Mouse (Mus musculus): ENCODE results near the gene Nubp1. TPM values are rescaled to one million over a fixed set of nuclear protein-coding genes. Genes with fewer than 3 reads are reported as not detected.
A peak's percentile ranks its signal among the peaks of the same experiment; 100 is the strongest.

Gene Nubp1
- polyA plus RNA-seq, 1 experiment from 2014 or later: 46.3 TPM

DNA sequence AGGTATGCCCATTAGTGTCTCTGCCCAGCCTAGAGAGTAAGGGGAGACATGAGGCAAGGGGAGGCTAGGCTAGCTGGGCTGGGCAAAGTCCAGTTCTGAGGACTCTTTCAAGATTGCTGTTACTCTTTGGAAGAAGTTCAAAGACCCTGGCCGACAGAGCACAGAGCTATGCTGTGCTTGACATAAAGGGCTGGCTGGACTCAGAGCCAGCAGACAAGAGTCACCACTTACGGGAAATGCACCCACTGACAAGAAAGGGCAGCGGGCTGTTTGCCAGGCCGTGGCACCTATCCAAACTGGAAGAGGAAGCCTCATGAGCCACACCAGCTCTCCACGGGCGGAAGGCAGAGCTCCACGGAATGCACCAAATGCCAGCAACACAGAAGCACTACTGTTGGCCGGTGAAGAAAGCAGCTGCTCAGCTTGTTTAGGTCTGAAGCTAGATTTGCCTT lies 40.7 kb downstream of the Nubp1 start:
- ATAC-seq: peak; percentile 94
- Histone ChIP-seq H3K9me3 (ENCODE audit: control insufficient read depth, low read length) (no peaks in the 10 kb centered on the region), H3K4me2 (ENCODE audit: low read length) (no peak overlapping the region), H3K4me3 (ENCODE audit: low read length) (no peak overlapping the region), H3K4me1 (ENCODE audit: control insufficient read depth, insufficient read depth, low read depth, low read length) (peaks cover 5% of the 10 kb centered on the region), H3K36me3 (ENCODE audit: control insufficient read depth, insufficient read depth, low read length) (no peaks in the 10 kb centered on the region), H3K27ac (ENCODE audit: low read depth, low read length) (no peak overlapping the region), H3K9ac (ENCODE audit: low read depth, low read length) (no peak overlapping the region), H3K27me3 (replicated peaks; ENCODE audit: control insufficient read depth, insufficient read depth, low read length) (no peaks in the 10 kb centered on the region)
- WGBS: 56% methylated on average over 8 of the region's 8 CpGs

DNA sequence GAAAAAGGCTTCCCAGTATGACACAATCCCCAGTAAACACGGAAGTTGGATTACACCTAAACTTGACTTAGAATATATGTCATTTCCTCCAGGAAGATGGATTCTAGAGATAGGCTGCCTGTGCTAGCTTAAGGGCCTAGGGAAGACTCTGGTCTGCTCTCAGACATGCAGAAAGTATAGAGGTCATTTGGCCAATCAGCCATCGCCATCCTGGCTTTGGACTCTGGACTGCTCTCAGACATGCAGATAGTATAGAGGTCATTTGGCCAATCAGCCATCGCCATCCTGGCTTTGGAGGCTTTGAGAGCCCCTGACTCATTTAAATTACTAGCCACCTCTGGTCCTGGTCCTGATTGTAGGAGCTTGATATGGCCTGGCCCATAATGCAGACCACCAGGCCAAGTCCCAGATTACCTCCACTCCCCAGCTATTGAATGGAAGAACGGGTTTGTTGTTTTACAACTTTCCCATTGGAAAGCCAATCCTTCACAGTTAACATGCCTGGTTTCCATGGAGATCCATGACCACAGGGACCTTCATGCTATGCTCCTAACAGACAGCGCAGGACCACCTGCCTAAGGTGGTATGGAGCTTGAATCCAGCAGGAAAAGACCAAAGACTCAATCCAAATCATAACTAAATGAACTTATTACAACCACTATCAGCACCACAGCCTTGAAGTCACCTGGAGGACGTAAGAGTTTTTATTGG lies 42.3 kb downstream of the Nubp1 start:
- H3K9ac ChIP-seq (ENCODE audit: low read depth, low read length): no peak overlapping the region
- H3K36me3 ChIP-seq (ENCODE audit: control insufficient read depth, insufficient read depth, low read length): no peaks in the 10 kb centered on the region
- no peaks in the 10 kb centered on the region for H3K4me1 ChIP-seq (ENCODE audit: control insufficient read depth, insufficient read depth, low read depth, low read length)
- WGBS: 79% methylated on average over 6 of the region's 6 CpGs
- H3K4me2 ChIP-seq (ENCODE audit: low read length): no peak overlapping the region
- ATAC-seq: no peak
- no peaks in the 10 kb centered on the region for H3K27me3 ChIP-seq (replicated peaks; ENCODE audit: control insufficient read depth, insufficient read depth, low read length)
- H3K4me3 ChIP-seq (ENCODE audit: low read length): no peak overlapping the region
- no peak overlapping the region for H3K27ac ChIP-seq (ENCODE audit: low read depth, low read length)
- H3K9me3 ChIP-seq (ENCODE audit: control insufficient read depth, low read length): no peaks in the 10 kb centered on the region

DNA sequence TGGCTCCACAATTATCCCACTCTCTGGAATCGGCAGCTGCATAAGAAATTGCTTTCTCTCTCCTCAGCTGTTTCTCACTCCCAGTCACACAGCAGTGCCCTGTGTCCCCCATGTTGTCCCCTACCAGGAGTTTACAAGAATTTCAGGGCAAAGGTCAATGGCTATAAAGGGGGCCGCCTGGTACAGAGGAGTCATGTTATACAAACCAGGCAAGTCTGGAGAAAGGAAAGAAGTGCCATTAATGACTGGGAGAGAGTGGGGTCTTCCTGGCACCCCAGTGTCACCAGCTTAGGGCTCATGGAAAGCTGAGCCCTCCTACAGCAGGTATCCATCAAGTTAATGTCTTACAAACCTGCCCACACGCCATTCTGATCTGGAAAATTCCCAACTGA lies 42.8 kb downstream of the Nubp1 start:
- WGBS: 39% methylated on average over 3 of the region's 3 CpGs
- no peak for ATAC-seq
- Histone ChIP-seq H3K9me3 (ENCODE audit: control insufficient read depth, low read length) (no peaks in the 10 kb centered on the region), H3K9ac (ENCODE audit: low read depth, low read length) (no peak overlapping the region), H3K27ac (ENCODE audit: low read depth, low read length) (no peak overlapping the region), H3K4me2 (ENCODE audit: low read length) (no peak overlapping the region), H3K4me1 (ENCODE audit: control insufficient read depth, insufficient read depth, low read depth, low read length) (no peaks in the 10 kb centered on the region), H3K4me3 (ENCODE audit: low read length) (no peak overlapping the region), H3K27me3 (replicated peaks; ENCODE audit: control insufficient read depth, insufficient read depth, low read length) (no peaks in the 10 kb centered on the region), H3K36me3 (ENCODE audit: control insufficient read depth, insufficient read depth, low read length) (no peaks in the 10 kb centered on the region)

DNA sequence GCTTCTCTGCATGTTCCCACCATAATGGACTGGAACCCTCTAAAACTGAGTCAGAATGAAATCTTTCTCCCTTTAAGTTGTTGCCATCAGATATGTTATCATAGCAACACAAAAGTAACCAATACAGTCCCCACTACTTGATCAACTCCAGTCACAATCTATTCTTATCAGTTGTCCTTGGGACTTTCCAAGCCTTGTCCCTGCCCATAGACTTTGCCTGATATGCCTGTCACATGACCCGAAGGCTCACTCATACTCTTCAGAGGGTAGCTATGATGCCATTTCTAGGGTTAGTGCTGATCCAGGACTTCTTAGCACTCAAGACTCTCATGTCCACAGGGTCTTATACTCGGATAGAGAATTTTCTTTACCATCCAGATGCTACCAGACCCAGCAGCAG lies 48.4 kb downstream of the Nubp1 start:
- H3K9ac ChIP-seq (ENCODE audit: low read depth, low read length): no peak overlapping the region
- H3K36me3 ChIP-seq (ENCODE audit: control insufficient read depth, insufficient read depth, low read length): no peaks in the 10 kb centered on the region
- H3K4me1 ChIP-seq (ENCODE audit: control insufficient read depth, insufficient read depth, low read depth, low read length): no peaks in the 10 kb centered on the region
- no peak overlapping the region for H3K4me2 ChIP-seq (ENCODE audit: low read length)
- H3K9me3 ChIP-seq (ENCODE audit: control insufficient read depth, low read length): no peaks in the 10 kb centered on the region
- H3K4me3 ChIP-seq (ENCODE audit: low read length): no peak overlapping the region
- no peak for ATAC-seq
- no peak overlapping the region for H3K27ac ChIP-seq (ENCODE audit: low read depth, low read length)
- whole genome bisulfite sequencing: 82% methylated on average over 2 of the region's 2 CpGs
- H3K27me3 ChIP-seq (replicated peaks; ENCODE audit: control insufficient read depth, insufficient read depth, low read length): no peaks in the 10 kb centered on the region

DNA sequence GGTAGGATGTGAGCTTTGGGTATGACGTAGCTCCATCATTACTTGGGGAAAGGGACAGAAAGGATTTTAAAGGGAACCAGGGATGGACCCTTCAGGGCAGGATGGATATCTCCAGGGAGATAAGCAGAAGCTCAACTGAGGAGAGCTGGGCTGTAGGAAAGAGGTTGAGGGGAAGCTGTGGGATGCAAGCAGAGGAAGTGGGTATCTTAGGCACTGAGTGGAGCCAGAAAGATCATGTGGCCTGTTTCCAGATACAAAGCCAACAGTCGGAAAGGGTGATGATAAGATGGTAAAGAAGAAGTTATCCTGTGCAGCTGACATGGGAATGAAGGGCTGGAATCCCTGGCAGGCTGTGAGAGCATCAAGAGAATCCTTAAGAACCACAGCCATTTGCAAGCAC lies 49.4 kb downstream of the Nubp1 start:
- no peaks in the 10 kb centered on the region for H3K36me3 ChIP-seq (ENCODE audit: control insufficient read depth, insufficient read depth, low read length)
- H3K4me3 ChIP-seq (ENCODE audit: low read length): no peak overlapping the region
- H3K27me3 ChIP-seq (replicated peaks; ENCODE audit: control insufficient read depth, insufficient read depth, low read length): no peaks in the 10 kb centered on the region
- no peaks in the 10 kb centered on the region for H3K4me1 ChIP-seq (ENCODE audit: control insufficient read depth, insufficient read depth, low read depth, low read length)
- H3K9ac ChIP-seq (ENCODE audit: low read depth, low read length): no peak overlapping the region
- 90% methylated on average over 2 of the region's 2 CpGs for WGBS
- no peak overlapping the region for H3K4me2 ChIP-seq (ENCODE audit: low read length)
- H3K27ac ChIP-seq (ENCODE audit: low read depth, low read length): no peak overlapping the region
- no peaks in the 10 kb centered on the region for H3K9me3 ChIP-seq (ENCODE audit: control insufficient read depth, low read length)
- ATAC-seq: no peak

DNA sequence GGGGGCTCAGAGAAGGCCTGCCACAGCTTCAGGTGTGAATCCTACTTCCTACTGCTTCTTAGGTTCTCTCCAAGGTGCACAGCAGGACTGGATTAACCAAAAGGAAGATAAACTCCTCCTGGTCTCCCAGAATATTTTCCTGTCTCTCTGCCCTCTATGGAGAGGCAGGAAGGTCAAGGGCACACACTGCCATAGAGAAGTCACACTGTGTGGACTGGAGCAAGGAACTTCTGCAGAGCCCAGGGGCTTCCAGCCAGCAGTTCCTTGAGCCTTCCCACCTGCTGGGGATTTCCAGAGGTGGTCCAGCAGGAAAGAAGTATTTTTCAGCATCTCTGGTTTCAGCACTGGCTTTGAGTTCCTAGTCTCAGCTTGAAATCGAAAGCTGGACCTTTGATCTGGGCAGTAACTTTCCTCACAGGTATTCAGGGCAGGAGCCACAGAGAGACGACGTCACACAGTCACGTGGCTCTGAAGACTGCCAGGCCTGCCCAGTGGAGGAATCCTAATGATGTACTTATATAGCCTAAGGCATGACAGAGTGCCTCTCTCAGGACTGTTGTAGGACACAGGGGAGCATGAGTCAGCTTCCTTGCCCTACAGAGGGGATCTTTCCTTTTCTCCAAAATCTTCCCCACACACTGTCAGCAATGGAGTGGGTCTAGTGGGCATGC lies 53.4 kb downstream of the Nubp1 start:
- Histone ChIP-seq H3K4me3 (ENCODE audit: low read length) (no peak overlapping the region), H3K9ac (ENCODE audit: low read depth, low read length) (no peak overlapping the region), H3K27ac (ENCODE audit: low read depth, low read length) (no peak overlapping the region), H3K27me3 (replicated peaks; ENCODE audit: control insufficient read depth, insufficient read depth, low read length) (no peaks in the 10 kb centered on the region), H3K4me1 (ENCODE audit: control insufficient read depth, insufficient read depth, low read depth, low read length) (no peaks in the 10 kb centered on the region), H3K36me3 (ENCODE audit: control insufficient read depth, insufficient read depth, low read length) (no peaks in the 10 kb centered on the region), H3K4me2 (ENCODE audit: low read length) (no peak overlapping the region), H3K9me3 (ENCODE audit: control insufficient read depth, low read length) (no peaks in the 10 kb centered on the region)
- 47% methylated on average over 4 of the region's 4 CpGs for WGBS
- ATAC-seq: no peak

DNA sequence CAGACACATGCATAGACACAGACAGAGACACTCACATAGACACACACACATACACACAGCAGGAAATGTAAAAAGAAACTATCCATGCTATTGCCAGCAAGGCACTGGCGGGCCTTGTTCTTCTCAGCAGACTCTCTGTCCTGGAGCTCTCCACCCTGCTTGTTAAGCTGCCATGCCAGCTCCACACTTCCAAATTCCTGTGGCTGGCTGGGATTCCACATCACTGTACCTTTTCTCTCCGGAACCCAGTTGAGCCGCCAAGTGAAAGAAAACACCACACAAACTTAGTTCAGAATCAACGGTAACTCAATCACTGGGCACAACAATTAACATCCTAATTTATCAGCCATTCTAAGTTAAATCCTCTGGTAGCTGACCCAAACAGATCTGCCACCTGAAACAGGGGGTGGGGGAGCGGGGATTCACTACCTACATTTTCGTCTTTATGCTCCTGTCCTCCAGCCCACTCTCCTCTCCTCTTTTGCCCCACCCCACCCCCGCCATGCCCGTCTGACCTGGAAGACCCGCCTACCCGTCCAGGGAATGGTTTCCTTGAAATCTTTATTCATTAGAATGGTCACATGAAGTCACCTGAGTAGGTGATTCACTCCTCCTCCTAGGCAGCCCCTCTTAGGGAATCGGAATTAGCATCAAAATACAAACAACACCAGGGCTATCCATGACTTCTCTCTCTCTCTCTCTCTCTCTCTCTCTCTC lies 55.8 kb downstream of the Nubp1 start:
- ATAC-seq: no peak
- no peaks in the 10 kb centered on the region for H3K36me3 ChIP-seq (ENCODE audit: control insufficient read depth, insufficient read depth, low read length)
- no peak overlapping the region for H3K4me2 ChIP-seq (ENCODE audit: low read length)
- H3K27me3 ChIP-seq (replicated peaks; ENCODE audit: control insufficient read depth, insufficient read depth, low read length): no peaks in the 10 kb centered on the region
- no peak overlapping the region for H3K27ac ChIP-seq (ENCODE audit: low read depth, low read length)
- whole genome bisulfite sequencing: 37% methylated on average over 11 of the region's 11 CpGs
- H3K4me1 ChIP-seq (ENCODE audit: control insufficient read depth, insufficient read depth, low read depth, low read length): no peaks in the 10 kb centered on the region
- no peak overlapping the region for H3K4me3 ChIP-seq (ENCODE audit: low read length)
- H3K9me3 ChIP-seq (ENCODE audit: control insufficient read depth, low read length): no peaks in the 10 kb centered on the region
- H3K9ac ChIP-seq (ENCODE audit: low read depth, low read length): no peak overlapping the region

DNA sequence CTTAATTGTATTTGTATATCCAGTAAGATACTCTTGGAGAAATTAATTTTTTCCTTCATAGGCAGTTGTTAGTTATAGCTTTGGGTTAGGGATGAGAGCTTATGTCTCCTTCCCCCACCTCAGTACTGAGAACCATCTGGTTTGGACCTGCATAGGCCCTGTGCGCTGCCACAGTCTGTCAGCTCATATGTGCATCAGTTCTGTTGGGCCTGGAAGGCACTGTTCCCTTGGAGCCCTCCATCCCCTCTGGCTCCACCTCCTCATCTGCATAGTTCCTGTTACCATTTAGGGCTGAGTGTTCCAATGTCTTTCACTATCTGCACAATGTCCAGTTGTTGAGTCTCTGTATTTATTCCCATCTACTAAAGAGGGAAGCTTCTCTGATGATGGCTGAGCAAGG lies 56.5 kb downstream of the Nubp1 start:
- Histone ChIP-seq H3K4me1 (ENCODE audit: control insufficient read depth, insufficient read depth, low read depth, low read length) (no peaks in the 10 kb centered on the region), H3K9ac (ENCODE audit: low read depth, low read length) (no peak overlapping the region), H3K36me3 (ENCODE audit: control insufficient read depth, insufficient read depth, low read length) (no peaks in the 10 kb centered on the region), H3K27ac (ENCODE audit: low read depth, low read length) (no peak overlapping the region), H3K4me3 (ENCODE audit: low read length) (no peak overlapping the region), H3K27me3 (replicated peaks; ENCODE audit: control insufficient read depth, insufficient read depth, low read length) (no peaks in the 10 kb centered on the region), H3K9me3 (ENCODE audit: control insufficient read depth, low read length) (no peaks in the 10 kb centered on the region), H3K4me2 (ENCODE audit: low read length) (no peak overlapping the region)
- ATAC-seq: no peak
- 86% methylated on average over 1 of the region's 1 CpGs for WGBS

DNA sequence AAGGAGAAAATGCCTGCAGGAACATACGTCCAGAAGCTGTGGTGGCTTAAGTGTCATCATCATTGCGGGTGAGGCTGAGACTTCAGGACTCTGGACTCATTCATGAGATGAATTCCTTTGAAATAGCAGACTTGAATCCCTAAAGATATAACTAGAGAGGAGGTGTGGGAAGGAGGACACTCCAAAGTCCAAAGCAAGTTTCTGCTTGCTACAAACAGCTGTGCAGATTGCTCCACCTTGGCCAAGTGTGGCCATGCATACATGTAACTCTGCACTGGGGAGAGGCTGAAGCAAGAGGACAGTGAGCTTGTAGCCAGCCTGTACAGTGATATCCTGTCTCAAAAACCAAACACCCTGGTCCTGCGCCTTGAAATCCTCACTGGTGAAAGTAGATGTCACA lies 60.2 kb downstream of the Nubp1 start:
- Histone ChIP-seq H3K27me3 (replicated peaks; ENCODE audit: control insufficient read depth, insufficient read depth, low read length) (no peaks in the 10 kb centered on the region), H3K4me1 (ENCODE audit: control insufficient read depth, insufficient read depth, low read depth, low read length) (no peaks in the 10 kb centered on the region), H3K9me3 (ENCODE audit: control insufficient read depth, low read length) (no peaks in the 10 kb centered on the region), H3K9ac (ENCODE audit: low read depth, low read length) (no peak overlapping the region), H3K36me3 (ENCODE audit: control insufficient read depth, insufficient read depth, low read length) (no peaks in the 10 kb centered on the region), H3K27ac (ENCODE audit: low read depth, low read length) (no peak overlapping the region), H3K4me2 (ENCODE audit: low read length) (no peak overlapping the region), H3K4me3 (ENCODE audit: low read length) (no peak overlapping the region)
- 98% methylated on average over 3 of the region's 3 CpGs for WGBS
- no peak for ATAC-seq

Measured in hindbrain, embryonic 16.5 days (tissue).